Mouse (Mus musculus) central nervous system, embryonic 14 days (tissue): ENCODE results near the gene Sytl4. TPM values are rescaled to one million over a fixed set of nuclear protein-coding genes. Genes with fewer than 3 reads are reported as not detected.

Experiments used
- polyA plus RNA-seq: library from polyadenylated mRNA; depleted of rRNA; stranded (reverse); fragments of >200 nt; gene quantifications from 2 replicates; pipeline ENCODE4 v1.2.3, GENCODE M21; 2012; rRNA removed

Gene Sytl4
- polyA plus RNA-seq, result 0.77 and 1.4 TPM in 2 replicates

GRCm38 (mm10) chrX:133981231-133982002 lies at the start of gene Sytl4:
Gene Sytl4, minus strand, starts transcription at chrX:133981812.

GRCm38 (mm10) chrX:133908261-133908660 lies 73.4 kb downstream of the Sytl4 start, which contains the start of gene Srpx2:
Gene Srpx2, plus strand, starts transcription at chrX:133908426.

GRCm38 (mm10) chrX:133898014-133898542 lies 83.5 kb downstream of the Sytl4 start, which contains the start of gene Tspan6:
Gene Tspan6, minus strand, starts transcription at chrX:133898429.

Other genes starting within 250 kb of the Sytl4 start
- 6.6 and 12.8 TPM in 2 replicates for gene Tnmd, start 130.8 kb downstream of the Sytl4 start, polyA plus RNA-seq
- 103 and 112 TPM in 2 replicates for gene Tspan6, start 83.4 kb downstream of the Sytl4 start, polyA plus RNA-seq
- 1.8 and 2.3 TPM in 2 replicates for gene Srpx2, start 73.4 kb downstream of the Sytl4 start, polyA plus RNA-seq
- 69.2 and 76.4 TPM in 2 replicates for gene Cstf2, start 77.4 kb upstream of the Sytl4 start, polyA plus RNA-seq
- gene Xkrx, start 180.3 kb upstream of the Sytl4 start, polyA plus RNA-seq, result 0.54 and 0.57 TPM in 2 replicates
- not detected in 2 replicates for gene Arl13a, start 205.7 kb upstream of the Sytl4 start, polyA plus RNA-seq
- 0.12 TPM in 1 of 2 replicates, not detected in the other for gene Nox1, start 240.1 kb upstream of the Sytl4 start, polyA plus RNA-seq